Mouse (Mus musculus) embryonic fibroblast, embryonic 13.5 days (primary cell): Measurements from ENCODE around the gene Tbr1.

Experiments
- CTCF ChIP-seq: IDR thresholded peaks from 2 replicates; pipeline ENCODE4 v1.5.1; 2011; ENCODE audit warnings: mild to moderate bottlenecking, control low read depth, low read length, moderate library complexity, borderline replicate concordance; ENCODE audit not compliant: insufficient read depth
- POLR2A ChIP-seq: IDR thresholded peaks from 2 replicates; pipeline ENCODE4 v1.6.1; 2011; ENCODE audit warnings: low read depth, mild to moderate bottlenecking, control low read depth, low read length, moderate library complexity

GRCm38 (mm10) chr2:61754989-61755388 lies 47.7 kb upstream of the Tbr1 start:
- TF ChIP-seq POLR2A = no peak
- TF ChIP-seq CTCF = no peak
